Mouse (Mus musculus): Measurements from ENCODE around the gene Frs3. TPM values are rescaled to one million over a fixed set of nuclear protein-coding genes. Genes with fewer than 3 reads are reported as not detected.
"Not testable (repeated sequence)": the region's sequence is repeated elsewhere in the genome, so short reads cannot be mapped to it uniquely, and the experiment has no call there.

Gene Frs3
- polyA plus RNA-seq (2016; fragmentation: Nextera tagmentation; extraction: Ambion mirVana), result 22.7 and 24.1 TPM in 2 replicates

DNA sequence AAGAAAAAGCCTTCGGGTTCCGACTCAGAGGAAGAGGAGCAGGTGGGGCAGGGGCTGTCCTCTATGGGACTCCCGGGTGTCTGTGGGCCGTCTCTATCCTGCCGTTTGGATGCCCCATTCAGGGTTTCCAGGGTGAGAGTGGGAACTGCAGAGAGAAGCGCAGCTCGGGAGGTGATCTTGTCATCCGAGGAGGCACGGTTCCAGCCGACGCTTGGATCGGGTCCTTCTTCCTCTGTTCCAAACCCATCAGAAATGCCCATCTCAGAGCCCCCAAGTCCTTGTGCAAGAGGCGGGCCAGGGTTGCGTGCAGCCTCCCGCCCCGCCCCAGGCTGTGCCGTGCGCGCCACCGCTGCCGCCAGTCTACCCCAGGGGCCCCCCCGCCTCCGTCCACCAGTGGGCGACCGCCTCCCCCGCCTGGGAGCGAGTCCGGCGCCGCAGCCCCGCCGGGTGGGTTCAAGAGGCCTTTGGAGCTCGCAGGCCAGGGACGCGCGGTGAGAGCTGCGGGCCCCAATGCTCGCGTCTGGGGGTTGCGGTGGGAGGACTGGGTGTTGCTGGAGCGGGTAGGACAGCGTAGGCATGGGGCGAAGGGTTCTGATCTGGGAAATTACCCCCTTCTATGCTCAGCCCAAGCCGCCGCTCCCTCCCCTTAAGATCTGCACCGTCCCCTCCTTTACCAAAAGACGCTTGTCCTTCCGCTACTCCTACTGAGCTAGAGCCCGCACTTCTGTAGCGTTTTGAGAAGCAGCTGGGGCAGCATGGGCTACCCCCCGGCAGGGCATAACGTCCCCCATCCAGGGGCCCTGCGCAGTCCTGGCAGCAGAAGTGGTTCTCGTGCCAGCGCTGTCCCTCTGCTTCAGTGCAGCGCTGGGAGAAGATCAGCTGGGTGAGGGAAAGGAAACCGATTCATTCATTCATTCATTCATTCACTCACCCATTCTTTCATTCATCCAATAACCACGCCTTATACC is at the start of gene Frs3:
Gene Frs3, plus strand, starts transcription at position 423 of the 968 bp plus-strand sequence.
- peak; percentile 65 for ATAC-seq (ENCODE audit: low FRiP score, low read depth)
- peaks cover 24% of the 10 kb centered on the region for H3K4me1 ChIP-seq
- H3K9ac ChIP-seq, result peak within 1 kb of the TSS; percentile 84
- H3K4me3 ChIP-seq, result peak within 1 kb of the TSS; percentile 72
- peaks cover 10% of the 10 kb centered on the region for H3K36me3 ChIP-seq
- H3K27ac ChIP-seq, result peak within 1 kb of the TSS; percentile 77
- H3K9me3 ChIP-seq, result no peaks in the 10 kb centered on the region
- under 1% methylated on average over 58 of the region's 58 CpGs for WGBS
- H3K4me2 ChIP-seq (replicated peaks), result peak within 1 kb of the TSS; percentile 86
- H3K27me3 ChIP-seq (replicated peaks), result no peaks in the 10 kb centered on the region

- WGBS, result 82% methylated on average over 2 of the region's 2 CpGs
- no peak overlapping the region for H3K4me2 ChIP-seq (replicated peaks)
- H3K36me3 ChIP-seq, result no peaks in the 10 kb centered on the region
- H3K9ac ChIP-seq, result no peak overlapping the region
- no peak for ATAC-seq (ENCODE audit: low FRiP score, low read depth)
- H3K27ac ChIP-seq, result no peak overlapping the region
- no peaks in the 10 kb centered on the region for H3K9me3 ChIP-seq
- H3K27me3 ChIP-seq (replicated peaks), result no peaks in the 10 kb centered on the region
- H3K4me3 ChIP-seq, result no peak overlapping the region
- H3K4me1 ChIP-seq, result no peaks in the 10 kb centered on the region; the same call in 1 of the 2 replicates
Measured at GRCm38 (mm10) chr17:47642992-47643391, 45.8 kb upstream of the Frs3 start.

GRCm38 (mm10) chr17:47646683-47647082 is 42.1 kb upstream of the Frs3 start:
- Histone ChIP-seq H3K27me3 (replicated peaks) (no peaks in the 10 kb centered on the region), H3K9ac (no peak overlapping the region), H3K9me3 (no peaks in the 10 kb centered on the region), H3K4me1 (no peaks in the 10 kb centered on the region; the same call in 1 of the 2 replicates), H3K27ac (no peak overlapping the region), H3K4me3 (no peak overlapping the region), H3K4me2 (replicated peaks) (no peak overlapping the region), H3K36me3 (no peaks in the 10 kb centered on the region)
- 60% methylated on average over 1 of the region's 1 CpGs for WGBS
- ATAC-seq (ENCODE audit: low FRiP score, low read depth), result no peak

DNA sequence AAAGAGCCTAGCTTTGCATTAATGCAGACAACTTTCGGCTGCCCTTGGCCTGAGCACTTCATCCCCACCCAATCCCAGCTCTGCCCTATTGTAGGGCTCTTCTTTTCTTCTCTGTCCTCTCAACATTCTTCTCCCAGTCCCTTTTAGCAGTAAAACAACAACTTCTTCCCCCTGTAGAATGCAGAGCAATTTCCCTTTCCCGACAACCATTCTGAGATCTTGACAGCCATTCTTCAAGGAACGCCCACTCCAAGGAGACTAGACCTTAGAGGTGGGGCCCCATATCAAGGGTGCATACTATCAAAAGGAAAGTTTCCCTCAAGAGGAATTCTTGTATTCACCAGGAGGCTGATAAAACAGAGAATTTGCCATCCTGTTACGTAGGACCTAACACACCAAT is 39.9 kb upstream of the Frs3 start:
- Histone ChIP-seq H3K9me3 (no peaks in the 10 kb centered on the region), H3K4me1 (no peaks in the 10 kb centered on the region; the same call in 1 of the 2 replicates), H3K4me3 (no peak overlapping the region), H3K9ac (no peak overlapping the region), H3K27me3 (replicated peaks) (no peaks in the 10 kb centered on the region), H3K4me2 (replicated peaks) (no peak overlapping the region), H3K36me3 (peaks cover 6% of the 10 kb centered on the region; the same call in 1 of the 2 replicates), H3K27ac (no peak overlapping the region)
- 24% methylated on average over 4 of the region's 4 CpGs for WGBS
- ATAC-seq (ENCODE audit: low FRiP score, low read depth), result 0 out of 2 replicates have a peak, but pooled peaks have one; percentile 17

- no peak overlapping the region for H3K27ac ChIP-seq
- no peak overlapping the region for H3K4me2 ChIP-seq (replicated peaks)
- no peaks in the 10 kb centered on the region for H3K27me3 ChIP-seq (replicated peaks)
- no peaks in the 10 kb centered on the region for H3K9me3 ChIP-seq
- no peak overlapping the region for H3K4me3 ChIP-seq
- peaks cover 6% of the 10 kb centered on the region; the same call in 1 of the 2 replicates for H3K36me3 ChIP-seq
- no peak overlapping the region for H3K9ac ChIP-seq
- ATAC-seq (ENCODE audit: low FRiP score, low read depth), result no peak
- 77% methylated on average over 2 of the region's 2 CpGs for WGBS
- H3K4me1 ChIP-seq, result no peaks in the 10 kb centered on the region; the same call in 1 of the 2 replicates
Measured at GRCm38 (mm10) chr17:47651953-47652352, 36.9 kb upstream of the Frs3 start.

- H3K9ac ChIP-seq; H3K4me3 ChIP-seq; ATAC-seq (ENCODE audit: low FRiP score, low read depth); H3K36me3 ChIP-seq; H3K9me3 ChIP-seq; H3K4me2 ChIP-seq (replicated peaks); H3K27me3 ChIP-seq (replicated peaks); H3K4me1 ChIP-seq; H3K27ac ChIP-seq: not testable (repeated sequence)
- 92% methylated on average over 8 of the region's 8 CpGs for WGBS
Measured at GRCm38 (mm10) chr17:47654346-47654745, 34.5 kb upstream of the Frs3 start.

DNA sequence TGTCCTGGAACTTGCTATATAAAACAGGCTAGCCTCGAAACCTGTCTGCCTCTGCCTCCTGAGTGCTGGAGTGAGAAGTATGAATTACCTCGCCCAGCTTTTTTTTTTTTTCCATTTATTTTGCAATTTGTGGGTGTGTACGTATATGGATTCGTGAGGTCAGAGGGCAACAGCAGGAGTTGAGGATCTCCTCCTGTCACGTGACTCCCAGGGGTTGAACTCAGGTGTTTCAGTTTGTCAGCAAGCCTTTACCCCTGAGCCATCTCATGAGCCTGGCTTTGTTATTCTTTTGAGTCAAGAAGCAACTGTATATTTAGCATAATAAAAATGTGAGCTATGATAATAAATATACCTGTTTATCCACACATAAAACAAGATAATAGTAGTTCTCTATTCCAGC is 33.1 kb upstream of the Frs3 start:
- Histone ChIP-seq H3K9me3 (no peaks in the 10 kb centered on the region), H3K4me3 (no peak overlapping the region), H3K4me1 (no peaks in the 10 kb centered on the region), H3K4me2 (replicated peaks) (no peak overlapping the region), H3K9ac (no peak overlapping the region), H3K27me3 (replicated peaks) (no peaks in the 10 kb centered on the region), H3K36me3 (peaks cover 9% of the 10 kb centered on the region; the same call in 1 of the 2 replicates), H3K27ac (no peak overlapping the region)
- no peak for ATAC-seq (ENCODE audit: low FRiP score, low read depth)
- WGBS, result 88% methylated on average over 5 of the region's 5 CpGs

DNA sequence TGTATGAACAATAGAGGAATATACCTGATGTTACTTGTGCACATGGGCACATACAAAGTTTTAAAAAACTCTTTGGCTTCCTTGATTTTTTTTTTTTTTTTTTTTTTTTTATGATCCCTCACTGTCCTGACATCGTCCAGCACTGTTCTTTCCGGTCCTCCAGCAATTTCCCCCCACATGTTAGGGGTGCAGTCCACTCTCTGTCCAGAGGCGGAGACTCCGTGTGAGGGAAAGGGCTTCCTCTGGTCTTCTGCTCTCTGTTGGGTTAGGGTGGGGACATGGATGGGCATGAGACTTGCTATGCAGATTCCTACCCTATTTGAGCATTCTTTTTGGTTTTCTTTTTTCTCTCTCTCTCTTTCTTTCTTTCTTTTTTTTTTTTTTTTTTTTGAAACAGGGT is 30.9 kb upstream of the Frs3 start:
- no peak for ATAC-seq (ENCODE audit: low FRiP score, low read depth)
- Histone ChIP-seq H3K4me3 (no peak overlapping the region), H3K36me3 (peaks cover 9% of the 10 kb centered on the region; the same call in 1 of the 2 replicates), H3K9me3 (no peaks in the 10 kb centered on the region), H3K4me2 (replicated peaks) (no peak overlapping the region), H3K27ac (no peak overlapping the region), H3K27me3 (replicated peaks) (no peaks in the 10 kb centered on the region), H3K9ac (no peak overlapping the region), H3K4me1 (no peaks in the 10 kb centered on the region; the same call in 1 of the 2 replicates)
- WGBS, result 82% methylated on average over 4 of the region's 4 CpGs

DNA sequence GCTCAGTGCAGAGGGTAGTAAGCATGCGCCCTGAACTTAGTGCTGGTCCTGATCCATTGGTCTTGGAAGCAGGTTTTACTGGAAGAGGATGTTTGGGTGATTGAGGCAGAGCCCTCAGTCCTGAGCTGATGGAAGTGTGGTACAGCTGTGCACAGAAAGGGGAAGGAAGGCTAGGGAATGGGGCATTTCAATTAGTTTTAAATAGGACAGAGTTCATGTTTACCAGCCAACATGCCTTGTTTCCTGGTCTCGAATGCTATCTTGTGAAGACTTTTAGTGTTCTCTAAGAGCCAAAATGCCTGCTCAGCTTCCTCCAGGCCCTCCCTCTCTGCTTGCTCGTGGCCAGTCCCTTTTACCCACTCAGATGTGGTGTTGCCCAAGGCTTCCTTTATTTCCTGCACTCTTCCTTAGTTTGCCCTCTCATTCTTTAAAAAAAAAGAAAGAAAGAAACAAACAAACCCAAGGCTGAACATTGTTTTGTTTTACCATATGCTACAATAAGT is 30.0 kb upstream of the Frs3 start:
- Histone ChIP-seq H3K9me3 (no peaks in the 10 kb centered on the region), H3K36me3 (peaks cover 4% of the 10 kb centered on the region; the same call in 1 of the 2 replicates), H3K27ac (no peak overlapping the region), H3K27me3 (replicated peaks) (no peaks in the 10 kb centered on the region), H3K4me1 (peaks cover 6% of the 10 kb centered on the region; the same call in 1 of the 2 replicates), H3K4me3 (no peak overlapping the region), H3K4me2 (replicated peaks) (no peak overlapping the region), H3K9ac (no peak overlapping the region)
- WGBS, result 92% methylated on average over 3 of the region's 3 CpGs
- ATAC-seq (ENCODE audit: low FRiP score, low read depth), result no peak

DNA sequence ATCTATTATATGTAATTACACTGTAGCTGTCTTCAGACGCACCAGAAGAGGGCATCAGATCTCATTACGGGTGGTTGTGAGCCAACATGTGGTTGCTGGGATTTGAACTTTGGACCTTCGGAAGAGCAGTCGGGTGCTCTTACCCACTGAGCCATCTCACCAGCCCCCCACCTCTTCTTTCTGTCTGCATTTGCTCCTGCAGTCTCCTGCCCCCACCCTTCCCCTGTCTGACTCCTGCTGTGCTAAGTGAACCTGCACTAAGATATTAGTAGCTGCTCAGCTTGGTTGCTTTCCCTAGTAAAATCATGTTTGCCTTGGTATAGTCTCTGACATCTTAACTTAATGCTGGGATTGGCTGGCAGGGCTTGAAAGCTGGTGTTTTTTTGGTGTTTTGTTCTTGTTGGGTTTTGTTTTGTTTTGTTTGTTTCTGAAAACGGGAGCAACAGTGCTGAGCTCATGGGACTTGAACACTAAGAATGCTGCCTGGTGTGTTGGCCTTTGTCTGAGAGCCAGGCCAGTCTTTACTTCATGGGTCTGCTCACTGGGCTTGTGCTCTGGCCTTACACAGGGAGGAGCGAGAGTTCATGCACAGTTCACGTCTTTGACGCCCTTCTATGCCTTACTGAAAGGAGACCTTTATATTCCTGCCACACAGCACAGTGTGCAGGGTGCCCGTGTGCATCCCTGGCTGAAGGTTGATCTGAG is 25.7 kb upstream of the Frs3 start:
- Histone ChIP-seq H3K27ac (0 out of 2 replicates have a peak overlapping the region, but pooled peaks have one; percentile 37), H3K27me3 (replicated peaks) (no peaks in the 10 kb centered on the region), H3K36me3 (peaks cover 3% of the 10 kb centered on the region), H3K4me3 (no peak overlapping the region), H3K9me3 (no peaks in the 10 kb centered on the region), H3K4me2 (replicated peaks) (no peak overlapping the region), H3K4me1 (peaks cover 10% of the 10 kb centered on the region; the same call in 1 of the 2 replicates), H3K9ac (no peak overlapping the region)
- WGBS, result 17% methylated on average over 9 of the region's 9 CpGs
- ATAC-seq (ENCODE audit: low FRiP score, low read depth), result peak; percentile 94

GRCm38 (mm10) chr17:47664474-47664873 is 24.4 kb upstream of the Frs3 start:
- H3K9ac ChIP-seq, result no peak overlapping the region
- ATAC-seq (ENCODE audit: low FRiP score, low read depth), result no peak
- H3K4me1 ChIP-seq, result peaks cover 10% of the 10 kb centered on the region; the same call in 1 of the 2 replicates
- H3K27ac ChIP-seq, result no peak overlapping the region
- 88% methylated on average over 7 of the region's 7 CpGs for WGBS
- H3K4me2 ChIP-seq (replicated peaks), result no peak overlapping the region
- H3K9me3 ChIP-seq, result no peaks in the 10 kb centered on the region
- H3K36me3 ChIP-seq, result peaks cover 3% of the 10 kb centered on the region
- H3K27me3 ChIP-seq (replicated peaks), result no peaks in the 10 kb centered on the region
- no peak overlapping the region for H3K4me3 ChIP-seq

DNA sequence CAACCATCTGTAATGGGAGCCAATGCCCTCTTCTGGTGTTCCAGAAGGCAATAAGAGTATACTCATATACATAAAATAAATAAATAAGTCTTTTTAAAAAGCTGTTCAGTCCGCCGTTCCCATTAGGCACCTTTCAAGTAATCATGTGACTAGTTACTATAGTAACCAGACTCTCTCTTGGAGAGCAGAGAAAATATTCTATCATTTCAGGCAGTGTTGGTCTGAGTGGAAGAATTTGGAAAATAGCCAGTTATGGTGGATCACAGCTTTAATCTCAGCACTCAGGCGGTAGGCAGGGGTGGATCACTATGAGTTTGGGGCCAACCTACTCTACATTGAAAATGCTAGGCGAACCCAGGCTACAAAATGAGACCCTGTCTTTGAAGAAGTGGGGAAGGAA is 19.7 kb upstream of the Frs3 start:
- Histone ChIP-seq H3K4me2 (replicated peaks) (no peak overlapping the region), H3K9ac (no peak overlapping the region), H3K4me1 (peaks cover 13% of the 10 kb centered on the region), H3K27me3 (replicated peaks) (peaks cover 5% of the 10 kb centered on the region), H3K36me3 (peaks cover 5% of the 10 kb centered on the region), H3K27ac (no peak overlapping the region), H3K9me3 (no peaks in the 10 kb centered on the region), H3K4me3 (no peak overlapping the region)
- no peak for ATAC-seq (ENCODE audit: low FRiP score, low read depth)
- WGBS, result 72% methylated on average over 4 of the region's 4 CpGs

Measured in neural tube, embryonic 12.5 days (tissue).